Mouse (Mus musculus) neural tube, embryonic 12.5 days (tissue): Measurements from ENCODE around the gene Pdcl2. TPM values are rescaled to one million over a fixed set of nuclear protein-coding genes. Genes with fewer than 3 reads are reported as not detected.

Source experiments
- ATAC-seq: fragments of 200-750 bp; cut with Nextera tagmentation; 2 replicates; pipeline ENCODE4 v1.8.0; 2017; ENCODE audit warnings: low read depth, mild to moderate bottlenecking, moderate TSS enrichment, moderate library complexity; ENCODE audit not compliant: low FRiP score
- H3K27ac ChIP-seq: fragments of 300-500 bp; sonication (generic); 2 replicates; pipeline ENCODE4 v1.5.1; 2016
- H3K27me3 ChIP-seq: fragments of 300-500 bp; sonication (generic); replicated peaks from 2 replicates; pipeline ENCODE4 v1.6.1; 2016; ENCODE audit warnings: mild to moderate bottlenecking
- H3K36me3 ChIP-seq: fragments of 300-500 bp; sonication (generic); 2 replicates; pipeline ENCODE4 v1.6.1; 2016; ENCODE audit warnings: mild to moderate bottlenecking
- H3K4me1 ChIP-seq: fragments of 300-500 bp; sonication (generic); 2 replicates; pipeline ENCODE4 v1.6.1; 2016
- H3K4me2 ChIP-seq: fragments of 300-500 bp; sonication (generic); replicated peaks from 2 replicates; pipeline ENCODE4 v1.6.1; 2016; ENCODE audit warnings: mild to moderate bottlenecking
- H3K4me3 ChIP-seq: fragments of 300-500 bp; sonication (generic); 2 replicates; pipeline ENCODE4 v1.5.1; 2016
- H3K9ac ChIP-seq: fragments of 300-500 bp; sonication (generic); 2 replicates; pipeline ENCODE4 v1.6.1; 2016; ENCODE audit warnings: mild to moderate bottlenecking
- H3K9me3 ChIP-seq: fragments of 300-500 bp; sonication (generic); 2 replicates; pipeline ENCODE4 v1.6.1; 2016; ENCODE audit warnings: mild to moderate bottlenecking
- WGBS: fragments of 180-500 bp; shearing (Covaris S2); methylation state at CpG from one replicate; pipeline ENCODE4 v1.1.7; 2016; 5-methylcytosine and 5-hydroxymethylcytosine counted together
- polyA plus RNA-seq: library from polyadenylated mRNA; unstranded; fragments of >200 nt; fragmentation: Nextera tagmentation; extraction: Ambion mirVana; gene quantifications from 2 replicates; pipeline ENCODE4 v1.2.1, GENCODE M21; 2016

Pdcl2 gene
- not detected in 2 replicates for polyA plus RNA-seq

GRCm38 (mm10) chr5:76330953-76331352 lies at the start of gene Pdcl2:
Gene Pdcl2, minus strand, starts transcription at chr5:76331156.
- H3K36me3 ChIP-seq = no peaks in the 10 kb centered on the region
- H3K9ac ChIP-seq = no peak within 1 kb of the TSS
- no peaks in the 10 kb centered on the region for H3K27me3 ChIP-seq
- no peak within 1 kb of the TSS for H3K4me2 ChIP-seq
- H3K9me3 ChIP-seq = no peaks in the 10 kb centered on the region
- WGBS = 88% methylated on average over 7 of the region's 7 CpGs
- ATAC-seq = no peak
- H3K4me1 ChIP-seq = no peaks in the 10 kb centered on the region
- H3K27ac ChIP-seq = no peak within 1 kb of the TSS
- H3K4me3 ChIP-seq = no peak within 1 kb of the TSS

GRCm38 (mm10) chr5:76379216-76379615 lies 48.3 kb upstream of the Pdcl2 start:
- Histone ChIP-seq H3K9me3 (no peaks in the 10 kb centered on the region), H3K27ac (no peak overlapping the region), H3K4me1 (no peaks in the 10 kb centered on the region), H3K4me2 (no peak overlapping the region), H3K9ac (no peak overlapping the region), H3K4me3 (no peak overlapping the region), H3K36me3 (no peaks in the 10 kb centered on the region), H3K27me3 (no peaks in the 10 kb centered on the region)
- no peak for ATAC-seq
- 50% methylated on average over 3 of the region's 3 CpGs for WGBS

- no peak overlapping the region for H3K27ac ChIP-seq
- H3K4me1 ChIP-seq = no peaks in the 10 kb centered on the region
- 82% methylated on average over 8 of the region's 8 CpGs for WGBS
- no peak overlapping the region for H3K4me3 ChIP-seq
- H3K4me2 ChIP-seq = no peak overlapping the region
- no peak overlapping the region for H3K9ac ChIP-seq
- H3K36me3 ChIP-seq = no peaks in the 10 kb centered on the region
- H3K27me3 ChIP-seq = peaks cover 1% of the 10 kb centered on the region; the same call in 1 of the 2 replicates
- no peak for ATAC-seq
- H3K9me3 ChIP-seq = no peaks in the 10 kb centered on the region
Observed at GRCm38 (mm10) chr5:76369215-76369840, 38.4 kb upstream of the Pdcl2 start.

GRCm38 (mm10) chr5:76365406-76365805 lies 34.5 kb upstream of the Pdcl2 start:
- Histone ChIP-seq H3K4me2 (no peak overlapping the region), H3K27ac (no peak overlapping the region), H3K9ac (no peak overlapping the region), H3K27me3 (peaks cover 21% of the 10 kb centered on the region), H3K4me3 (no peak overlapping the region), H3K36me3 (no peaks in the 10 kb centered on the region), H3K4me1 (peaks cover 11% of the 10 kb centered on the region), H3K9me3 (no peaks in the 10 kb centered on the region)
- 37% methylated on average over 5 of the region's 5 CpGs for WGBS
- no peak for ATAC-seq

GRCm38 (mm10) chr5:76363453-76364104 lies 32.6 kb upstream of the Pdcl2 start, which contains the start of gene Nmu:
Gene Nmu, minus strand, starts transcription at chr5:76363788.
- no peak within 1 kb of the TSS; the same call in 1 of the 2 replicates for H3K9ac ChIP-seq
- WGBS = 6% methylated on average over 35 of the region's 35 CpGs

GRCm38 (mm10) chr5:76360786-76361185 lies 29.8 kb upstream of the Pdcl2 start:
- no peaks in the 10 kb centered on the region for H3K36me3 ChIP-seq
- no peak overlapping the region for H3K4me2 ChIP-seq
- 91% methylated on average over 4 of the region's 4 CpGs for WGBS
- ATAC-seq = no peak
- H3K4me3 ChIP-seq = no peak overlapping the region
- no peak overlapping the region for H3K9ac ChIP-seq
- H3K27ac ChIP-seq = no peak overlapping the region
- peaks cover 11% of the 10 kb centered on the region for H3K4me1 ChIP-seq
- H3K9me3 ChIP-seq = no peaks in the 10 kb centered on the region
- peaks cover 21% of the 10 kb centered on the region for H3K27me3 ChIP-seq

More at GRCm38 (mm10) chr5:76363453-76364104, 32.6 kb upstream of the Pdcl2 start, which contains the start of gene Nmu:
- H3K27me3 ChIP-seq = peaks cover 21% of the 10 kb centered on the region
- H3K27ac ChIP-seq = no peak within 1 kb of the TSS
- no peak for ATAC-seq
- peak within 1 kb of the TSS; percentile 17 for H3K4me3 ChIP-seq
- H3K9me3 ChIP-seq = no peaks in the 10 kb centered on the region
- H3K4me1 ChIP-seq = peaks cover 11% of the 10 kb centered on the region
- peak within 1 kb of the TSS; percentile 67 for H3K4me2 ChIP-seq
- no peaks in the 10 kb centered on the region for H3K36me3 ChIP-seq

- ATAC-seq = no peak
- no peaks in the 10 kb centered on the region for H3K36me3 ChIP-seq
- no peak overlapping the region for H3K4me3 ChIP-seq
- H3K9ac ChIP-seq = no peak overlapping the region
- no peaks in the 10 kb centered on the region for H3K9me3 ChIP-seq
- H3K27me3 ChIP-seq = peaks cover 21% of the 10 kb centered on the region
- H3K4me2 ChIP-seq = no peak overlapping the region
- WGBS = 80% methylated on average over 1 of the region's 1 CpGs
- peaks cover 11% of the 10 kb centered on the region for H3K4me1 ChIP-seq
- H3K27ac ChIP-seq = no peak overlapping the region
Observed at GRCm38 (mm10) chr5:76360057-76360456, 29.1 kb upstream of the Pdcl2 start.

GRCm38 (mm10) chr5:76351953-76352611 lies 21.1 kb upstream of the Pdcl2 start:
- Histone ChIP-seq H3K36me3 (no peaks in the 10 kb centered on the region), H3K4me2 (no peak overlapping the region), H3K27ac (no peak overlapping the region), H3K9ac (no peak overlapping the region), H3K9me3 (no peaks in the 10 kb centered on the region), H3K4me1 (no peaks in the 10 kb centered on the region), H3K4me3 (no peak overlapping the region), H3K27me3 (no peaks in the 10 kb centered on the region)
- ATAC-seq = no peak
- WGBS = 35% methylated on average over 7 of the region's 7 CpGs

GRCm38 (mm10) chr5:76351537-76351936 lies 20.6 kb upstream of the Pdcl2 start:
- no peak overlapping the region for H3K27ac ChIP-seq
- ATAC-seq = no peak
- 91% methylated on average over 5 of the region's 5 CpGs for WGBS

GRCm38 (mm10) chr5:76346137-76346536 lies 15.2 kb upstream of the Pdcl2 start:
- no peak overlapping the region for H3K4me3 ChIP-seq
- H3K9ac ChIP-seq = no peak overlapping the region
- H3K4me1 ChIP-seq = no peaks in the 10 kb centered on the region
- H3K36me3 ChIP-seq = no peaks in the 10 kb centered on the region
- H3K27me3 ChIP-seq = no peaks in the 10 kb centered on the region
- no peak for ATAC-seq
- H3K27ac ChIP-seq = no peak overlapping the region
- H3K4me2 ChIP-seq = no peak overlapping the region
- H3K9me3 ChIP-seq = no peaks in the 10 kb centered on the region
- WGBS = 60% methylated on average over 2 of the region's 2 CpGs

More at GRCm38 (mm10) chr5:76351537-76351936, 20.6 kb upstream of the Pdcl2 start:
- Histone ChIP-seq H3K4me1 (no peaks in the 10 kb centered on the region), H3K27me3 (no peaks in the 10 kb centered on the region), H3K36me3 (no peaks in the 10 kb centered on the region), H3K4me3 (no peak overlapping the region), H3K4me2 (no peak overlapping the region), H3K9ac (no peak overlapping the region), H3K9me3 (no peaks in the 10 kb centered on the region)

- H3K4me1 ChIP-seq = no peaks in the 10 kb centered on the region
- H3K36me3 ChIP-seq = no peaks in the 10 kb centered on the region
- 56% methylated on average over 2 of the region's 2 CpGs for WGBS
- ATAC-seq = no peak
- no peak overlapping the region for H3K4me3 ChIP-seq
- no peak overlapping the region for H3K4me2 ChIP-seq
- H3K9ac ChIP-seq = no peak overlapping the region
- H3K27me3 ChIP-seq = no peaks in the 10 kb centered on the region
- no peak overlapping the region for H3K27ac ChIP-seq
- no peaks in the 10 kb centered on the region for H3K9me3 ChIP-seq
Observed at GRCm38 (mm10) chr5:76340931-76341330, 10.0 kb upstream of the Pdcl2 start.

GRCm38 (mm10) chr5:76337100-76337499 lies 6.1 kb upstream of the Pdcl2 start:
- ATAC-seq = no peak
- H3K4me2 ChIP-seq = no peak overlapping the region
- no peak overlapping the region for H3K27ac ChIP-seq
- no peaks in the 10 kb centered on the region for H3K9me3 ChIP-seq
- H3K4me1 ChIP-seq = no peaks in the 10 kb centered on the region
- no peaks in the 10 kb centered on the region for H3K27me3 ChIP-seq
- H3K36me3 ChIP-seq = no peaks in the 10 kb centered on the region
- H3K9ac ChIP-seq = no peak overlapping the region
- WGBS = 84% methylated on average over 8 of the region's 8 CpGs
- H3K4me3 ChIP-seq = no peak overlapping the region
